Mouse (Mus musculus) ES-Bruce4 (cell line): Measurements from ENCODE around the gene Zpr1. TPM values are rescaled to one million over a fixed set of nuclear protein-coding genes. Genes with fewer than 3 reads are reported as not detected.

Experiments used
- H3K27ac ChIP-seq: 2 replicates; pipeline ENCODE4 v1.5.1; 2012; ENCODE audit warnings: low read length, inconsistent platforms; ENCODE audit not compliant: insufficient read depth
- H3K27me3 ChIP-seq: 2 replicates; pipeline ENCODE4 v1.6.1; 2012; ENCODE audit warnings: mild to moderate bottlenecking, low read length, inconsistent platforms; ENCODE audit not compliant: control insufficient read depth, poor library complexity, insufficient read depth, severe bottlenecking
- H3K36me3 ChIP-seq: 2 replicates; pipeline ENCODE4 v1.6.1; 2012; ENCODE audit warnings: inconsistent platforms, mild to moderate bottlenecking, low read length, moderate library complexity; ENCODE audit not compliant: control insufficient read depth, poor library complexity, insufficient read depth, severe bottlenecking
- H3K4me1 ChIP-seq: one replicate; pipeline ENCODE4 v1.8.1; 2011; ENCODE audit warnings: low read length; ENCODE audit not compliant: control insufficient read depth, insufficient read depth
- H3K4me3 ChIP-seq: 2 replicates; pipeline ENCODE4 v1.5.1; 2011; ENCODE audit warnings: low read depth, mild to moderate bottlenecking, low read length
- H3K9ac ChIP-seq: 2 replicates; pipeline ENCODE4 v1.6.1; 2012; ENCODE audit warnings: low read depth, mild to moderate bottlenecking, inconsistent platforms; ENCODE audit not compliant: poor library complexity, severe bottlenecking
- H3K9me3 ChIP-seq: replicated peaks from 2 replicates; pipeline ENCODE4 v1.6.1; 2012; ENCODE audit warnings: mild to moderate bottlenecking, low read length, inconsistent platforms; ENCODE audit not compliant: control insufficient read depth, poor library complexity, insufficient read depth, severe bottlenecking
- CTCF ChIP-seq: IDR thresholded peaks from one replicate; pipeline ENCODE4 v1.8.1; 2011; ENCODE audit warnings: low read depth, low read length
- EP300 ChIP-seq: IDR thresholded peaks from 2 replicates; pipeline ENCODE4 v1.6.1; 2011; ENCODE audit warnings: low read depth, low read length; ENCODE audit not compliant: insufficient read depth
- POLR2A ChIP-seq: IDR thresholded peaks from one replicate; pipeline ENCODE4 v1.8.1; 2011; ENCODE audit warnings: low read length; ENCODE audit not compliant: insufficient read depth
- polyA plus RNA-seq: library from polyadenylated mRNA; stranded (reverse); fragments of >200 nt; gene quantifications from 2 replicates; pipeline ENCODE4 v1.2.4, GENCODE M21; 2011; ENCODE audit warnings: low read depth; ENCODE audit not compliant: missing spikeins, insufficient read depth, insufficient read length

Zpr1 gene
- polyA plus RNA-seq, 1 experiment = 69.0 TPM

DNA sequence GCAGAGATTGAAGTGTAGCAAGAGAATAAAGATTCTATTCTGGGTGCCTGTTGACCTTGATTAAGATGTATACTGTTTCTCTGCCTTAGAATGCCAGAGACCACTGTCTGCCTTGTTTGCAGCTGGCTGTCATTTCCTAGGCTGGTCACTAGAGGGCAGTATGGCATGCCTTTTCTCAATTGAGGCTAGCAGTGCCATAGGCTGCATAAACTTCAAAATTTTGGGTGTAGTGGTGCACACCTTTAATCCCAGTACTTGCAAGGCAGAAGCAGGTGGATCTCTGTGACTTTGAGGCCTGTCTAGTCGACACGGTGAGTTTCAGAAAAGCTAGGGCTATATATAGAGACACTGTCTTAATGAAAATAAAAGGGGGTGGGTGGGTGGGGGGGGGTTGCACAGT, 29.3 kb downstream of the Zpr1 start:
- H3K9ac ChIP-seq = no peak overlapping the region
- H3K27me3 ChIP-seq = no peaks in the 10 kb centered on the region
- no peak overlapping the region for H3K27ac ChIP-seq
- H3K4me1 ChIP-seq = peaks cover 4% of the 10 kb centered on the region
- no peak overlapping the region for H3K4me3 ChIP-seq
- TF ChIP-seq CTCF (peak; percentile 86), EP300 (no peak)
- H3K36me3 ChIP-seq = peaks cover 9% of the 10 kb centered on the region; the same call in 1 of the 2 replicates
- H3K9me3 ChIP-seq = no peaks in the 10 kb centered on the region

- TF ChIP-seq EP300 (no peak), CTCF (peak; percentile 85), POLR2A (no peak)
- no peaks in the 10 kb centered on the region for H3K27me3 ChIP-seq
- no peak overlapping the region for H3K27ac ChIP-seq
- peaks cover 4% of the 10 kb centered on the region for H3K4me1 ChIP-seq
- H3K9me3 ChIP-seq = no peaks in the 10 kb centered on the region
- no peak overlapping the region for H3K9ac ChIP-seq
- no peak overlapping the region for H3K4me3 ChIP-seq
- no peaks in the 10 kb centered on the region for H3K36me3 ChIP-seq
Observed at GRCm38 (mm10) chr9:46309121-46309520, 36.3 kb downstream of the Zpr1 start.

GRCm38 (mm10) chr9:46314507-46314906, 41.6 kb downstream of the Zpr1 start:
- Histone ChIP-seq H3K9ac (no peak overlapping the region), H3K4me3 (no peak overlapping the region), H3K27ac (no peak overlapping the region), H3K9me3 (no peaks in the 10 kb centered on the region), H3K4me1 (no peaks in the 10 kb centered on the region), H3K27me3 (no peaks in the 10 kb centered on the region), H3K36me3 (no peaks in the 10 kb centered on the region)
- TF ChIP-seq POLR2A (no peak), CTCF (peak; percentile 99), EP300 (no peak)

DNA sequence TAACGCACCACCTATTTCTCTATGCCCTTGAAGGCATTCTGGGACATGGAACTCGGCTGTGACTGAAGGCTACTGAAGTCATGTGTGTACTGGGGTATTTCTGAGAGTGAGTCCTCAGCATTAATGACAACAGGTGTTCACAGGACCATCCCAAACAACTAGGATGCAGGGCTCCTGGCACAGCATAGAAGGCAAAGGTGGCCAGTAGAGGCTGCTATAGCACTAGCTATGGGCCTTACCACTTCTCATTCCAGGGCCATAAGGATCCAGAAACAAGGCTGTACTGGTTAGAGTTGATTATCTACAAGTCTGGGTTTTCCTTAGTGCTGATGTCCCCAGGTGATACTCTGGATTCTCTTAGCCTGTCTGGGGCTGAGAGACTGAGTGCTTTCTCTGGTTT, 42.1 kb downstream of the Zpr1 start:
- H3K36me3 ChIP-seq = no peaks in the 10 kb centered on the region
- TF ChIP-seq CTCF (peak; percentile 29), POLR2A (no peak)
- H3K27ac ChIP-seq = no peak overlapping the region
- H3K27me3 ChIP-seq = no peaks in the 10 kb centered on the region
- H3K9me3 ChIP-seq = no peaks in the 10 kb centered on the region
- H3K9ac ChIP-seq = no peak overlapping the region
- no peak overlapping the region for H3K4me3 ChIP-seq
- H3K4me1 ChIP-seq = no peaks in the 10 kb centered on the region

GRCm38 (mm10) chr9:46315807-46316365, 43.0 kb downstream of the Zpr1 start:
- Histone ChIP-seq H3K36me3 (no peaks in the 10 kb centered on the region), H3K4me1 (no peaks in the 10 kb centered on the region), H3K9me3 (no peaks in the 10 kb centered on the region), H3K27ac (no peak overlapping the region), H3K4me3 (no peak overlapping the region), H3K9ac (no peak overlapping the region), H3K27me3 (no peaks in the 10 kb centered on the region)
- TF ChIP-seq POLR2A (no peak), EP300 (no peak), CTCF (no peak)

DNA sequence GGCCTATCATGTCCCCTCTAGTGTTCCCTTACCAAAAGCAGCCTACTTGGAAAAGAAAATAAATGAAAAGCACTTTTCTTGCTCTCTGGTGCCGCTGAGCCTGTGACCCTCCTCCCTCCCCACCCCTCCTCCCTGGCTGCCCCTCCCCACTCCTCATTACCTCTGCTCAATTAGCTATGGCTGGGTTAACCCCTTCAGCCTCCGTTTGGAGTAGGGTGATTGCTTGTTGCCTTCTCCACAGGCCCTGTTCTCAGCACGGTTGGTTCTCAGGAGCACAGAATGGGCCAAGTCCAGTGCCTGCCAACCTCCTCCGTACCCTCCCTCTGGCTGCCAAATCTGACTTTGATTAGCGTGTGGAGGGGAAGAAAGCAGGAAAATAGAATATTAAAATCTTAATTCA, 43.5 kb downstream of the Zpr1 start:
- TF ChIP-seq CTCF (no peak), POLR2A (no peak), EP300 (no peak)
- Histone ChIP-seq H3K27me3 (no peaks in the 10 kb centered on the region), H3K4me3 (no peak overlapping the region), H3K9me3 (no peaks in the 10 kb centered on the region), H3K4me1 (no peaks in the 10 kb centered on the region), H3K9ac (no peak overlapping the region), H3K36me3 (no peaks in the 10 kb centered on the region), H3K27ac (no peak overlapping the region)
